Mouse (Mus musculus): Measurements from ENCODE around the gene Ndfip2. TPM values are rescaled to one million over a fixed set of nuclear protein-coding genes. Genes with fewer than 3 reads are reported as not detected.
A peak's percentile ranks its signal among the peaks of the same experiment; 100 is the strongest.

Ndfip2 gene
- 119 and 124 TPM in 2 replicates for polyA plus RNA-seq (2015; fragmentation: Nextera tagmentation; extraction: Ambion mirVana)

DNA sequence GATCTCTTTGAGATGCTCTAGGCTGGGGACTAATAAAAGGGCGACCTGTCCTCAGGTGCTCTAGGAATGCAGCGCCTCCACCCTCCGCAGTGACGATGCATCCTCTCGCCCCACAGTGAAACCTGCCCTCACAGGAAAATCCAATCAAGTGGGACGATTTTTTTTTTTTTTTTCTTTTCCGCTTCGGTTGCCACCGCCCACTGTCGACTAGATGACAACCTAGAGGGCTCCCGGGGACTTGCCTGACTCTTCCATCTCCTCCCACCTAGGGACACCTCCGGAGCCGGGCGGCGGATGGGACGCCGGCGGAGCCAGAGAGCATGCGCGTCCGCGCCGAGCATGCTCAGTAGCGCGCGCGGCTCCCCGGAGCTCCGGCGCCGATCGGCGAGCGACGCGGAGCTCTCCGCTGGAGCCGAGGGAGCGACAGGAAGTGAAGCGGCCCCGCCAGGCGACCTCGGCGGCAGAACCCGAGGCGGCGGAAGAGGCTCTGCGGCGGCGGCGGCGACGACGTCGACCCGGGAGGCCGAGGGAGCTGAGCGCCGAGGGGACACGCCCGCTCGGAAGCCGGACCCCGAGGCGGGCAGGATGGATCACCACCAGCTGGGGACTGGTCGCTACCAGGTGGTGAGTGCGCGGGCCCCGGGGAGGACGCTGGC lies at the start of gene Ndfip2:
Gene Ndfip2 (plus strand): TSS at position 195 of the 656 bp plus-strand sequence.
- under 1% methylated on average over 69 of the region's 70 CpGs for WGBS
- ATAC-seq, result peak; percentile 94
- 0 out of 2 replicates have a peak, but pooled peaks cover 5% of the 10 kb centered on the region for H3K4me1 ChIP-seq (replicated peaks; ENCODE audit: control insufficient read depth, insufficient read depth, low read length)
- no peaks in the 10 kb centered on the region for H3K27me3 ChIP-seq (replicated peaks; ENCODE audit: control insufficient read depth, insufficient read depth, low read length)
- H3K36me3 ChIP-seq (ENCODE audit: control insufficient read depth, insufficient read depth), result no peaks in the 10 kb centered on the region
- no peaks in the 10 kb centered on the region for H3K9me3 ChIP-seq (ENCODE audit: control insufficient read depth)
- H3K9ac ChIP-seq (ENCODE audit: low read depth, low read length), result peak within 1 kb of the TSS; percentile 99
- peak within 1 kb of the TSS; percentile 74 for H3K4me2 ChIP-seq (replicated peaks; ENCODE audit: low read depth)
- TF ChIP-seq CTCF (IDR thresholded peaks at IDR 0.05; ENCODE audit: low read depth), result 0 out of 2 replicates have a peak, but pooled peaks have one; percentile 17
- peak within 1 kb of the TSS; percentile 99 for H3K27ac ChIP-seq (ENCODE audit: low read depth, low read length)
- H3K4me3 ChIP-seq (ENCODE audit: low read depth, low read length), result peak within 1 kb of the TSS; percentile 96

DNA sequence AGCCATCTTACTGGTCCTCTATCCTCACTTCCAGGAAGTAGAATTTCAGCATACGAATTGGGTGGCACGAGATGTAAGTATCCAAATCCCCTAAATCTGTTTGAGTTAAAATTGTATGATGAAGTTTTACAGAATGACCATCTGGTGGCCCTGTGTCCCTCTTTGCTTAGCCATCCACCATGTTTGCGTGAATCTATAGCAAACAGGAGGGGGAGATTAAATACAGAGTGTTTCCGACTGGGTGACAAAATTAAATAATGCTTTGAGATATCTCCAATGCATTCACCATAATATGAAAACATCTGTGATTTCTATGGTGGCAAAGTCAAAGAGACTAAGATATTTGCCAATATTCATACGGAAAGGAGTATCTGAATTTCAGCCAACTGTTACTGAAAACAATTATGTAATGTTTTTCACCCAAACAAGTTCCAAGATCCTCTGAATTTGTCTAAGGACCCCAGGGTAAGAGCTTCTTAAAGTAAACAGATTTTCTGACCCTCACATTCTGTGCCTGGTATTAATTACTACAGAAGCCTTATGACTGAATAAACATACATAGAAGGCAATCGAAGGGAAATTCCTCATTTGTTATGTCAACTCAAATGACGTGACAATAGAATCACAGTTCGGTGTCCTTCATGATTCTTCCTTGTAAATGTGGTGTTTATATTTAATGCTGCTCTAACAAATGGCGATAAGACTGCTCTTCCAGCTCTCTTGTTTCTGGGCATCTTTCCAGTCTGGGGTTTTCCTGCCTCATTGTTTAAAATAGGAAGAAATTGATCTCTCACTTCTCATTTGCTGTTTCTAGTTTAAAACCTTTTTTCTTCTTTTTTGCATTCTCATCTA lies 38.6 kb upstream of the Ndfip2 start:
- Histone ChIP-seq H3K4me3 (ENCODE audit: low read depth, low read length) (no peak overlapping the region), H3K27me3 (replicated peaks; ENCODE audit: control insufficient read depth, insufficient read depth, low read length) (no peaks in the 10 kb centered on the region), H3K27ac (ENCODE audit: low read depth, low read length) (no peak overlapping the region), H3K9ac (ENCODE audit: low read depth, low read length) (no peak overlapping the region), H3K36me3 (ENCODE audit: control insufficient read depth, insufficient read depth) (no peaks in the 10 kb centered on the region), H3K4me1 (replicated peaks; ENCODE audit: control insufficient read depth, insufficient read depth, low read length) (no peaks in the 10 kb centered on the region), H3K9me3 (ENCODE audit: control insufficient read depth) (no peaks in the 10 kb centered on the region), H3K4me2 (replicated peaks; ENCODE audit: low read depth) (no peak overlapping the region)
- 63% methylated on average over 9 of the region's 9 CpGs for WGBS
- no peak for TF ChIP-seq CTCF (IDR thresholded peaks at IDR 0.05; ENCODE audit: low read depth)
- no peak for ATAC-seq

DNA sequence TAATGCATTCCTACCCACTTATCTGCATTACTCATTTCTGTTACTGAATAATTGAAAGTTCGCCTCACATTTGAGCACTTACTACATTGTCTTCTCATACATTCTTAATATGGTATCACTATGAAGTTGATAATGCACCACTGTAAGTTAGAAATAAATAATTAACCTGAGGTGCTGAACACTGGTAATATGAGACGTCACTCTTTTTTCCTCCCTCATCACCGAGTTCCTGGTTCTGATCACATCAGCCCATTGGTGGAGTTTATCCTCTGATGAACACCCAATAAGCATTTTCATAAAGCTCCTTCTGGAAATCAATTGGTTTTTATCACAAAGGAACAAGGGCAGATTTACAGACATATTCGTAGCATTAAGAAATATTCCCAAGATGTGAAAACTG lies 36.1 kb upstream of the Ndfip2 start:
- Histone ChIP-seq H3K9me3 (ENCODE audit: control insufficient read depth) (no peaks in the 10 kb centered on the region), H3K4me1 (replicated peaks; ENCODE audit: control insufficient read depth, insufficient read depth, low read length) (no peaks in the 10 kb centered on the region), H3K4me2 (replicated peaks; ENCODE audit: low read depth) (no peak overlapping the region), H3K27ac (ENCODE audit: low read depth, low read length) (no peak overlapping the region), H3K27me3 (replicated peaks; ENCODE audit: control insufficient read depth, insufficient read depth, low read length) (no peaks in the 10 kb centered on the region), H3K36me3 (ENCODE audit: control insufficient read depth, insufficient read depth) (no peaks in the 10 kb centered on the region), H3K9ac (ENCODE audit: low read depth, low read length) (no peak overlapping the region), H3K4me3 (ENCODE audit: low read depth, low read length) (no peak overlapping the region)
- no peak for TF ChIP-seq CTCF (IDR thresholded peaks at IDR 0.05; ENCODE audit: low read depth)
- ATAC-seq, result no peak
- WGBS, result 49% methylated on average over 4 of the region's 4 CpGs

DNA sequence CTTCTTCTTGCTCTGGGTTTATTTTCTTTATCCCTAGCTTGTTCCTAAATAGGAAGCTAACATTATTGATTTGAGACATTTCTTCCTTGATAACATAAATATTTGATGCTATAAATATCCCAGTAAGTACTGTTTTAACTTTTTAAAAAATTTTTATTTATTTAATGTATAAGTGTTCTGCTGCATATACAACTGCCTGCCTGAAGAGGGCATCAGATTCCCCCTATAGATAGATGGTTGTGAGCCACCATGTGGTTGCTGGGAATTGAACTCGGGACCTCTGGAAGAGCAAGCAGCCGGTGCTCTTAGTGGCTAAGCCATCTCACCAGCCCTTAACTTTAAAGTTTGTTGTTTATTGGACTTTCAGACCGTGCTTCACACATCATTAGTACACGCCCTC lies 32.6 kb upstream of the Ndfip2 start:
- H3K27ac ChIP-seq (ENCODE audit: low read depth, low read length), result no peak overlapping the region
- no peak overlapping the region for H3K4me2 ChIP-seq (replicated peaks; ENCODE audit: low read depth)
- H3K9me3 ChIP-seq (ENCODE audit: control insufficient read depth), result no peaks in the 10 kb centered on the region
- H3K4me3 ChIP-seq (ENCODE audit: low read depth, low read length), result no peak overlapping the region
- H3K27me3 ChIP-seq (replicated peaks; ENCODE audit: control insufficient read depth, insufficient read depth, low read length), result no peaks in the 10 kb centered on the region
- H3K9ac ChIP-seq (ENCODE audit: low read depth, low read length), result no peak overlapping the region
- 89% methylated on average over 4 of the region's 4 CpGs for WGBS
- ATAC-seq, result no peak
- peak; percentile 38 for TF ChIP-seq CTCF (IDR thresholded peaks at IDR 0.05; ENCODE audit: low read depth)
- H3K36me3 ChIP-seq (ENCODE audit: control insufficient read depth, insufficient read depth), result no peaks in the 10 kb centered on the region
- H3K4me1 ChIP-seq (replicated peaks; ENCODE audit: control insufficient read depth, insufficient read depth, low read length), result no peaks in the 10 kb centered on the region

DNA sequence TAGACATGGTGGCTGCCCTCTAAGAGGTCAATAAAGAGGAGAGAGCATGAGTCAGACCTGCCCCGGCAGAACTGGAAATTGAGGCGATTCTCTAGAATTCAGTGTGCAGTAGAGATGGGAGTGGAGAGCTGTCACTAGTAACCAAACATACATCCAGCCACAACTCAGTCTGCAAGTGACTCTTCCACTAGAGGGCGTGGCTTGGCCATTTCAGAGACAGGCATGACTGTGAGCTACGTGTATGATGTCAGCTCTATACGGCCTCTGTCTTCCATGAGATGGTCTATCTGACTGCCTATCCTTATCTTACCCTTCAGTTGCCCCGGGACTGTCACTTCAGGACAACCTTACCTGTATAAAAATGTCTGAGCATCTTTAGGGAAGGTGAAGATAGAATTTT lies 26.0 kb upstream of the Ndfip2 start:
- no peaks in the 10 kb centered on the region for H3K4me1 ChIP-seq (replicated peaks; ENCODE audit: control insufficient read depth, insufficient read depth, low read length)
- no peaks in the 10 kb centered on the region for H3K36me3 ChIP-seq (ENCODE audit: control insufficient read depth, insufficient read depth)
- no peak overlapping the region for H3K4me2 ChIP-seq (replicated peaks; ENCODE audit: low read depth)
- no peaks in the 10 kb centered on the region for H3K27me3 ChIP-seq (replicated peaks; ENCODE audit: control insufficient read depth, insufficient read depth, low read length)
- 24% methylated on average over 6 of the region's 6 CpGs for WGBS
- peak; percentile 90 for TF ChIP-seq CTCF (IDR thresholded peaks at IDR 0.05; ENCODE audit: low read depth)
- ATAC-seq, result peak; percentile 79
- H3K27ac ChIP-seq (ENCODE audit: low read depth, low read length), result no peak overlapping the region
- H3K4me3 ChIP-seq (ENCODE audit: low read depth, low read length), result no peak overlapping the region
- H3K9ac ChIP-seq (ENCODE audit: low read depth, low read length), result no peak overlapping the region
- H3K9me3 ChIP-seq (ENCODE audit: control insufficient read depth), result no peaks in the 10 kb centered on the region

DNA sequence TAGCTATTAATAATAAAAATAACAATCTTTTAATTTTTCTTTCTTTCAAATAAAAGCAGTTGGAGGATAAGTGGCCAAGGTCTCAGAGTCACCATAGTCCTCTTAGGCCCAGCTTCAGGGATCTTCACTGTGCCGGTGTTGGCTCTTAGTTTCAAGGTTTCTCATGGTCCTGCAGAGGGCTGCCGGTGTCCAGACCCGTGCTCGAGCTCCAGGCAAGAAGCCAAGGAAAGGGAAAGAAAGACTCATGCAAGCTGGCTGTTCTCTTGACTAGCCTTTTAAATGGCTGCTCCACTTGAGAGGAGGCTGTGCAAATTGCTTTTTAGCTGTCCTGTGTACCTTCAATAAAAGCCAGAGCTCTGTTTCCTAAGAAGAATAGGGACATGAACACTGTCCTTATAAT lies 21.8 kb upstream of the Ndfip2 start:
- WGBS, result 59% methylated on average over 4 of the region's 4 CpGs
- Histone ChIP-seq H3K27me3 (replicated peaks; ENCODE audit: control insufficient read depth, insufficient read depth, low read length) (no peaks in the 10 kb centered on the region), H3K4me1 (replicated peaks; ENCODE audit: control insufficient read depth, insufficient read depth, low read length) (no peaks in the 10 kb centered on the region; the same call in 1 of the 2 replicates), H3K27ac (ENCODE audit: low read depth, low read length) (no peak overlapping the region), H3K4me3 (ENCODE audit: low read depth, low read length) (no peak overlapping the region), H3K9me3 (ENCODE audit: control insufficient read depth) (no peaks in the 10 kb centered on the region), H3K4me2 (replicated peaks; ENCODE audit: low read depth) (no peak overlapping the region), H3K36me3 (ENCODE audit: control insufficient read depth, insufficient read depth) (no peaks in the 10 kb centered on the region), H3K9ac (ENCODE audit: low read depth, low read length) (no peak overlapping the region)
- TF ChIP-seq CTCF (IDR thresholded peaks at IDR 0.05; ENCODE audit: low read depth), result no peak
- ATAC-seq, result no peak
